Mouse (Mus musculus): ENCODE results near the gene Cyp2d40.
"Not testable (repeated sequence)": the region's sequence is repeated elsewhere in the genome, so short reads cannot be mapped to it uniquely, and the experiment has no call there.

Gene Cyp2d40

GRCm38 (mm10) chr15:82763631-82764420 is at the start of gene Cyp2d40:
Gene Cyp2d40 (minus strand): TSS chr15:82764183.
- no peak for DNase-seq (ENCODE audit: low read depth)

DNA sequence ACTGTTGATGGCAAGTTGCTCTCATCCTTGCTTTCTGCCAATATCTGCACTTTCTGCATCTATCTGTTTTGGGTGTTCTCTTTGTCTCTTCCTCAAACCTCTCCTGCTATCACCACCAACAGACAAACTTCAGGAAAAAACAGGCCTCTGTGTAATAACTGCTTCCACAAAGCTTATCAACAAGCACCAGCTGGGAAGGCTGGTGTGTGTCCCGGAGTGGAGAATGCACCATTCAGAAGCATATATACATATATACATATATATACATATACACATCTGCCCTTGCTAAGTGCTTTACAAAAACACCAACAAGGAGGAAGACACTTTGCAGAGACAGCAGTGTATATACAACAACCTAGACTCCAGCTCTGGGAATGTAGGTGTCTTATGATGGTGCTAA is 46.6 kb upstream of the Cyp2d40 start:
- DNase-seq (ENCODE audit: low read depth), result peak; percentile 13

- DNase-seq (ENCODE audit: low read depth), result no peak
These were observed 45.5 kb upstream of the Cyp2d40 start for GRCm38 (mm10) chr15:82809511-82809910.

DNA sequence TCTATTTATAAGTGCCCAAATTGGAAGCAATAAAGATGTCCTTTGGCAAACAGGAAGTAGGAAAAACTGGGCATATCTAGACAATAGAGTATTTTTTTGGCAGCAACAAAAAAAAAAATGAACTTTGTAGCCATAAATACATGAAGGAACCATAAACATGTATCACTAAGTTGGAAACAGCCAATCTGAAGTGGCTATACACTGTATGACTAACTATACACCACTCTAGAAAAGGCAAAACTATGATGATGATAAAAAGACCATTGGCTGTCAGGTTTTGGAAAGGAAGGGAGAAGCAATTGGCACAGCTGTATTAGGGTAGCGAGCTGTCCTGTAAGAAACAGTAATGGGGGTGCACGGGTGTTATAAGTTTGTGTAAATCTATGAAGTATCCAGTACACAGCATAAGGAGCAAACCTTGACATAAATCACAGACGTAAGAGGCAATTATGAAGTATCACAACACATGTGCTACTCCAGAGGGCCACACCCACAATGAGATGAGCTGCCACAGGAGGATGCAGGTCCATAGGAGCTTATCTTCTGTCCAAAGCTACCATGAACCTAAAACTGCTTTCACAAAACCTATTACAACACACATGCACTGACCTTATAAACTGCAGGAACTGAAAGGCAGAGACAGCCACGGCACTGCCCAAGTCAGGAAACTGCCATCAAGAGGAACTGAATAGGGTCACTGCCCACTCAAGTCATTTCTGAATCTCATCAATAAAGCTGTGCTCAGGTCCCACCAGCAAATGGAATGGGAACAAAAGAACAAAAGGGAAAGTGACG is 43.2 kb upstream of the Cyp2d40 start:
- no peak for DNase-seq (ENCODE audit: low read depth)

DNA sequence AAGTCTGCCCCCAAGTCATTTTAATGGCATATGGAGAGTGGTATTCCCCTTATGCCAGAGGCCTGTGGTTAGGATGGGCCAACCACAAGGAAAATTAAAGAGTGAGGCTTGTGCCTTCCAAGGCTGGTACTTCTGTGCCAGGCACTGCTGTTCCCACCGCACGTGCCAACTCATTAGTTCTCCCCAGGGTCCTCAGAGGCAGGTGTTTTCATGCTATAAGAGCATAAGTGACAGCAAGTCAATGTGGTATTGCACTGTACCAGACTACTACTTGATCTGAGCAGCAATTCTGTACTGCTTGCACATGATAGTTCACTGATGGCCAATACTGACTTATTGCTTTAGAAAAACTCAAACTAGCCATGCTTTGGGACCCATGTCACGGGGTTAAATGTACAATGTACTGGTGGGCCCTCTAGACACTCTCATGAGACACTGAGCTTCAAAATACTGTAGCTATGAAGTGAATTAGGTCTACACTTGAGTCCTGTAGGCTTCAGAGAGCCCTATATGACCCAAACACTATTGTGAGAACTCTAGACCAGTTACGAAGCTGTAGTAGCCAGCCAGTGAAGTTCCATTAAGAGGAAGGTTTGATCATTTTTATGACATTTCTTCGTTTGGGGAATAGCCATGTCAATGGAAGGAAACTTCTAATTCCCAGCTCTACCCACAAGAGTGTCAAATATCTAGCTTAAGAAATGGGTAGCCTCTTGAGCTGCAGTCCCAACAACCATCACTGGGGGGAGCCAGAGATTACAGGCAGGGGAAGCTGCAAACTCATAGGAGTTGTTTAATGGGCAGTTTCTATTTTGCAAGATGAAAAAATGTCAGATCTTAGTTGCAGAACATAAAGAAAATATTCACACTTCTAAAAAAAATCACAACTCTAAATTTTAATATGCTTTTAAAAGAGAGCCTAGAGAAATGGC is 41.0 kb upstream of the Cyp2d40 start:
- DNase-seq (ENCODE audit: low read depth), result peak; percentile 66

GRCm38 (mm10) chr15:82795936-82796440 is 32.0 kb upstream of the Cyp2d40 start:
- no peak for DNase-seq (ENCODE audit: low read depth)

GRCm38 (mm10) chr15:82794277-82794676 is 30.3 kb upstream of the Cyp2d40 start, which contains the start of gene Cyp2d26:
Gene Cyp2d26 (minus strand): TSS chr15:82794294.
- DNase-seq (ENCODE audit: low read depth), result no peak

- DNase-seq (ENCODE audit: low read depth), result no peak
These were observed 29.9 kb upstream of the Cyp2d40 start for GRCm38 (mm10) chr15:82793868-82794267.

DNA sequence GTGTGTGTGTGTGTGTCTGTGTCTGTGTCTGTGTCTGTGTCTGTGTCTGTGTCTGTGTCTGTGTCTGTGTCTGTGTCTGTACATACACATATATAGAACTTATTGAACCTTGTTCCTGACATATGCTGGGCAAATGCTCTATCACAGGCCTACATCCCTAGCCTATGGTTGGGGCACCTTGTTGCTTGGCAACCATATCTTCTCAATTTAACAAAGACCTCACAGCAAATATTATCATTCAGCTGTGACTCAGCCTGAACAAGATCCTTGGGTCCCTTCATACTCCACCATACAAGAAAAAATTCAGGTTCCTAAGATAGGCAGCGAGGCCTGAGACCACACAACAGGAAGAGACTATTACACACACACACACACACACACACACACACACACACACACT is 29.5 kb upstream of the Cyp2d40 start:
- no peak for DNase-seq (ENCODE audit: low read depth)

GRCm38 (mm10) chr15:82792566-82792965 is 28.6 kb upstream of the Cyp2d40 start:
- DNase-seq (ENCODE audit: low read depth), result no peak

GRCm38 (mm10) chr15:82784581-82784980 is 20.6 kb upstream of the Cyp2d40 start:
- DNase-seq (ENCODE audit: low read depth), result no peak

- DNase-seq (ENCODE audit: low read depth), result no peak
These were observed 19.8 kb upstream of the Cyp2d40 start for GRCm38 (mm10) chr15:82783800-82784199.

DNA sequence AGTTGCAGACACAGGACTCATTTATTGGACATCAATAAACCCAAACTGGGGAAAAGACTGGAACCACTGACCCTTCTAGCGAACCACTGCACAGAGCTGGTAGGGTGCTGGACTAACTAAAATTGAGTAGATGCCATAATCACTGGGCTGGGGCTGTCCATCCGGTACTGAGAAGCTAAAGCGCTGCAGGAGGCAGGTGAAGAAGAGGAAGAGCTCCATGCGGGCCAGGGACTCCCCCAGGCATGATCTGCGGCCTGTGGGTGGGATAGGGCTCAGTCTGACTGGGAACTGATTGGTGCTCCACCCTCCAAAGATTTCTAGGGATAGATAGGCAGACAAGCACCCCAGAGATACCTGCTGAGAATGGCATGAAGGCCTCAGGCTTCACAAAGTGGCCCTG is 13.9 kb upstream of the Cyp2d40 start:
- not testable (repeated sequence) for DNase-seq (ENCODE audit: low read depth)

GRCm38 (mm10) chr15:82765943-82766342 is 2.0 kb upstream of the Cyp2d40 start:
- no peak for DNase-seq (ENCODE audit: low read depth)

DNA sequence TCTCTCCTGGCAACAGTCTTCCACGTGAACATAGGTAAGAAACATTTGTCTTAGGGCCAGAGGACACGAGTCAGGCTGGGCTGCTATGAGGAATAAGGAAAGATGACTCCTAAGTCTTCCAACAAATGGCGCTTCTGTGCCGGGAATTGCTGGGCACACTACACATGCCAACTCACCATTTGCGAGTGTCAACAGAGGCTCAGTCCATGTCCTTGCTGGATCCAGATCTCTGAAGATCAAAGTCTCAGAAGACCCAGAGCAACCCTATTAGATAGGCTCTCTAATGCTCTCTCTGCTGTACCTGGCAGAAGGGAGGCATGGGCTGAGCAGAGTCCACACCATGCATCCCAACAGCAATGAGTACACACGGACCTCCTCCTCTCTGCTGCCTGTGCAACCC is 898 bp upstream of the Cyp2d40 start:
- no peak for DNase-seq (ENCODE audit: low read depth)

- no peak for DNase-seq (ENCODE audit: low read depth)
These were observed 15.8 kb downstream of the Cyp2d40 start for GRCm38 (mm10) chr15:82748141-82748540.

DNA sequence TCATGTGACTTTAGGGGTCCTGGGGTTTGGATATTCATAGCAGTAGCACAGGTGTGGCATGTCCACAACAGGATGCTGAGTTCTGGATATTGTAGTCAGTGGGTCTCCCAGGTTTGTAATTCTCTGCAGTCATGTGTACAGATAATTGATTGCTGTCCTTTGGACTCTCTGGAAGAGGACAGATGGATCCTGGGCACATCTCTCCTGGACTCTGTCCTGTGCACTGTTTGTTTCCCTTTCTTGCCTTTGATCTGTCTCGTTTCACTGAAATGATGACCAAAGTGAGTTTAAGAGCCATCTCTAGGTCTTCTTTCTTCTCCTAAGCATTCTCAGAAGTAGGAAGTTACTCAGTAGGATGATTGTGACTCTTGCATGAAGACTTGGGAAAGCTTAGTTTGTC is 16.5 kb downstream of the Cyp2d40 start:
- DNase-seq (ENCODE audit: low read depth), result no peak

GRCm38 (mm10) chr15:82733331-82733925 is 30.6 kb downstream of the Cyp2d40 start:
- DNase-seq (ENCODE audit: low read depth), result not testable (repeated sequence)
